Mouse (Mus musculus): ENCODE results near the gene Dusp22. TPM values are rescaled to one million over a fixed set of nuclear protein-coding genes. Genes with fewer than 3 reads are reported as not detected.

Gene Dusp22
- polyA plus RNA-seq, 1 experiment from 2014 or later: 24.3 TPM

GRCm38 (mm10) chr13:30684614-30685122 lies 24.9 kb downstream of the Dusp22 start:
- DNase-seq (ENCODE audit: low spot score): no peak
- no peaks in the 10 kb centered on the region for H3K9me3 ChIP-seq
- 63% methylated on average over 6 of the region's 6 CpGs for WGBS
- H3K4me3 ChIP-seq: no peak overlapping the region
- no peaks in the 10 kb centered on the region for H3K4me1 ChIP-seq
- no peaks in the 10 kb centered on the region for H3K27me3 ChIP-seq (ENCODE audit: insufficient read depth, poor library complexity, severe bottlenecking)
- H3K36me3 ChIP-seq: no peaks in the 10 kb centered on the region
- H3K27ac ChIP-seq: no peak overlapping the region

GRCm38 (mm10) chr13:30685957-30686356 lies 26.2 kb downstream of the Dusp22 start:
- no peak overlapping the region for H3K4me3 ChIP-seq
- no peak overlapping the region for H3K27ac ChIP-seq
- WGBS: 69% methylated on average over 2 of the region's 2 CpGs
- H3K9me3 ChIP-seq: no peaks in the 10 kb centered on the region
- no peaks in the 10 kb centered on the region for H3K27me3 ChIP-seq (ENCODE audit: insufficient read depth, poor library complexity, severe bottlenecking)
- no peaks in the 10 kb centered on the region for H3K36me3 ChIP-seq
- DNase-seq (ENCODE audit: low spot score): no peak
- H3K4me1 ChIP-seq: no peaks in the 10 kb centered on the region

- Histone ChIP-seq H3K9me3 (no peaks in the 10 kb centered on the region), H3K4me3 (no peak overlapping the region), H3K36me3 (no peaks in the 10 kb centered on the region), H3K4me1 (no peaks in the 10 kb centered on the region), H3K27ac (no peak overlapping the region), H3K27me3 (ENCODE audit: insufficient read depth, poor library complexity, severe bottlenecking) (no peaks in the 10 kb centered on the region)
- 90% methylated on average over 12 of the region's 12 CpGs for WGBS
- DNase-seq (ENCODE audit: low spot score): no peak
Measured at GRCm38 (mm10) chr13:30688035-30688616, 28.3 kb downstream of the Dusp22 start.

GRCm38 (mm10) chr13:30689475-30689874 lies 29.7 kb downstream of the Dusp22 start:
- WGBS: 84% methylated on average over 5 of the region's 5 CpGs

GRCm38 (mm10) chr13:30691441-30692292 lies 31.9 kb downstream of the Dusp22 start:
- no peak overlapping the region for H3K4me3 ChIP-seq
- no peak overlapping the region for H3K27ac ChIP-seq
- H3K9me3 ChIP-seq: no peaks in the 10 kb centered on the region
- DNase-seq (ENCODE audit: low spot score): no peak
- no peaks in the 10 kb centered on the region for H3K36me3 ChIP-seq
- H3K4me1 ChIP-seq: no peaks in the 10 kb centered on the region
- H3K27me3 ChIP-seq (ENCODE audit: insufficient read depth, poor library complexity, severe bottlenecking): no peaks in the 10 kb centered on the region
- 82% methylated on average over 9 of the region's 9 CpGs for WGBS

More at GRCm38 (mm10) chr13:30689475-30689874, 29.7 kb downstream of the Dusp22 start:
- H3K4me3 ChIP-seq: no peak overlapping the region
- H3K27ac ChIP-seq: no peak overlapping the region
- H3K4me1 ChIP-seq: no peaks in the 10 kb centered on the region
- no peak for DNase-seq (ENCODE audit: low spot score)
- no peaks in the 10 kb centered on the region for H3K36me3 ChIP-seq
- H3K9me3 ChIP-seq: no peaks in the 10 kb centered on the region
- H3K27me3 ChIP-seq (ENCODE audit: insufficient read depth, poor library complexity, severe bottlenecking): no peaks in the 10 kb centered on the region

- Histone ChIP-seq H3K36me3 (no peaks in the 10 kb centered on the region), H3K4me1 (no peaks in the 10 kb centered on the region), H3K27ac (no peak overlapping the region), H3K27me3 (ENCODE audit: insufficient read depth, poor library complexity, severe bottlenecking) (no peaks in the 10 kb centered on the region), H3K4me3 (no peak overlapping the region), H3K9me3 (no peaks in the 10 kb centered on the region)
- no peak for DNase-seq (ENCODE audit: low spot score)
- 82% methylated on average over 7 of the region's 7 CpGs for WGBS
Measured at GRCm38 (mm10) chr13:30692644-30693385, 33.0 kb downstream of the Dusp22 start.

- no peaks in the 10 kb centered on the region for H3K9me3 ChIP-seq
- no peaks in the 10 kb centered on the region for H3K4me1 ChIP-seq
- no peak overlapping the region for H3K27ac ChIP-seq
- 67% methylated on average over 1 of the region's 1 CpGs for WGBS
- H3K27me3 ChIP-seq (ENCODE audit: insufficient read depth, poor library complexity, severe bottlenecking): no peaks in the 10 kb centered on the region
- DNase-seq (ENCODE audit: low spot score): no peak
- no peak overlapping the region for H3K4me3 ChIP-seq
- no peaks in the 10 kb centered on the region for H3K36me3 ChIP-seq
Measured at GRCm38 (mm10) chr13:30695232-30695631, 35.4 kb downstream of the Dusp22 start.

GRCm38 (mm10) chr13:30695890-30696289 lies 36.1 kb downstream of the Dusp22 start:
- no peaks in the 10 kb centered on the region for H3K27me3 ChIP-seq (ENCODE audit: insufficient read depth, poor library complexity, severe bottlenecking)
- H3K4me3 ChIP-seq: no peak overlapping the region
- no peaks in the 10 kb centered on the region for H3K9me3 ChIP-seq
- DNase-seq (ENCODE audit: low spot score): no peak
- no peaks in the 10 kb centered on the region for H3K36me3 ChIP-seq
- 79% methylated on average over 2 of the region's 2 CpGs for WGBS
- H3K27ac ChIP-seq: no peak overlapping the region
- no peaks in the 10 kb centered on the region for H3K4me1 ChIP-seq

GRCm38 (mm10) chr13:30697880-30698279 lies 38.1 kb downstream of the Dusp22 start:
- no peaks in the 10 kb centered on the region for H3K4me1 ChIP-seq
- H3K4me3 ChIP-seq: no peak overlapping the region
- H3K9me3 ChIP-seq: no peaks in the 10 kb centered on the region
- DNase-seq (ENCODE audit: low spot score): no peak
- H3K27ac ChIP-seq: no peak overlapping the region
- no peaks in the 10 kb centered on the region for H3K27me3 ChIP-seq (ENCODE audit: insufficient read depth, poor library complexity, severe bottlenecking)
- 86% methylated on average over 5 of the region's 5 CpGs for WGBS
- H3K36me3 ChIP-seq: no peaks in the 10 kb centered on the region

- Histone ChIP-seq H3K4me1 (no peaks in the 10 kb centered on the region), H3K36me3 (no peaks in the 10 kb centered on the region), H3K27me3 (ENCODE audit: insufficient read depth, poor library complexity, severe bottlenecking) (no peaks in the 10 kb centered on the region), H3K9me3 (no peaks in the 10 kb centered on the region), H3K27ac (no peak overlapping the region), H3K4me3 (no peak overlapping the region)
- 96% methylated on average over 5 of the region's 5 CpGs for WGBS
- DNase-seq (ENCODE audit: low spot score): no peak
Measured at GRCm38 (mm10) chr13:30702695-30703094, 42.9 kb downstream of the Dusp22 start.

- no peak overlapping the region for H3K27ac ChIP-seq
- H3K27me3 ChIP-seq (ENCODE audit: insufficient read depth, poor library complexity, severe bottlenecking): no peaks in the 10 kb centered on the region
- H3K4me1 ChIP-seq: no peaks in the 10 kb centered on the region
- WGBS: 83% methylated on average over 8 of the region's 8 CpGs
- no peak for DNase-seq (ENCODE audit: low spot score)
- H3K4me3 ChIP-seq: no peak overlapping the region
- no peaks in the 10 kb centered on the region for H3K9me3 ChIP-seq
- peaks cover 15% of the 10 kb centered on the region; the same call in 1 of the 2 replicates for H3K36me3 ChIP-seq
Measured at GRCm38 (mm10) chr13:30704246-30705095, 44.7 kb downstream of the Dusp22 start.

GRCm38 (mm10) chr13:30711066-30711465 lies 51.3 kb downstream of the Dusp22 start:
- no peaks in the 10 kb centered on the region for H3K9me3 ChIP-seq
- H3K4me1 ChIP-seq: no peaks in the 10 kb centered on the region
- H3K27ac ChIP-seq: no peak overlapping the region
- H3K27me3 ChIP-seq (ENCODE audit: insufficient read depth, poor library complexity, severe bottlenecking): no peaks in the 10 kb centered on the region; the same call in 1 of the 2 replicates
- DNase-seq (ENCODE audit: low spot score): no peak
- WGBS: 84% methylated on average over 2 of the region's 2 CpGs
- peaks cover 15% of the 10 kb centered on the region; the same call in 1 of the 2 replicates for H3K36me3 ChIP-seq
- no peak overlapping the region for H3K4me3 ChIP-seq
